Mouse (Mus musculus) neural tube, embryonic 13.5 days (tissue): ENCODE measurements around the gene Lactb. TPM values are rescaled to one million over a fixed set of nuclear protein-coding genes. Genes with fewer than 3 reads are reported as not detected.

ENCODE experiments used
- ATAC-seq: fragments of 200-750 bp; cut with Nextera tagmentation; 2 replicates; pipeline ENCODE4 v1.8.0; 2017; ENCODE audit warnings: low read depth, mild to moderate bottlenecking, moderate TSS enrichment, moderate library complexity
- H3K27ac ChIP-seq: fragments of 300-500 bp; sonication (generic); replicated peaks from 2 replicates; pipeline ENCODE4 v1.5.1; 2015; ENCODE audit warnings: moderate library complexity, mild to moderate bottlenecking, inconsistent platforms
- H3K27me3 ChIP-seq: fragments of 300-500 bp; sonication (generic); 2 replicates; pipeline ENCODE4 v1.6.1; 2015; ENCODE audit warnings: mild to moderate bottlenecking, inconsistent platforms
- H3K36me3 ChIP-seq: fragments of 300-500 bp; sonication (generic); 2 replicates; pipeline ENCODE4 v1.6.1; 2015; ENCODE audit warnings: mild to moderate bottlenecking, inconsistent platforms
- H3K4me1 ChIP-seq: fragments of 300-500 bp; sonication (generic); replicated peaks from 2 replicates; pipeline ENCODE4 v1.6.1; 2015; ENCODE audit warnings: inconsistent platforms
- H3K4me2 ChIP-seq: fragments of 300-500 bp; sonication (generic); 2 replicates; pipeline ENCODE4 v1.6.1; 2015; ENCODE audit warnings: inconsistent platforms, mild to moderate bottlenecking, moderate library complexity
- H3K4me3 ChIP-seq: fragments of 300-500 bp; sonication (generic); 2 replicates; pipeline ENCODE4 v1.5.1; 2015; ENCODE audit warnings: mild to moderate bottlenecking, inconsistent platforms
- H3K9ac ChIP-seq: fragments of 300-500 bp; sonication (generic); 2 replicates; pipeline ENCODE4 v1.6.1; 2015; ENCODE audit warnings: moderate library complexity, mild to moderate bottlenecking, inconsistent platforms
- H3K9me3 ChIP-seq: fragments of 300-500 bp; sonication (generic); 2 replicates; pipeline ENCODE4 v1.6.1; 2016; ENCODE audit warnings: inconsistent platforms
- WGBS: fragments of 180-500 bp; shearing (Covaris S2); methylation state at CpG from one replicate; pipeline ENCODE4 v1.1.7; 2015; 5-methylcytosine and 5-hydroxymethylcytosine counted together
- polyA plus RNA-seq: library from polyadenylated mRNA; unstranded; fragments of >200 nt; fragmentation: Nextera tagmentation; extraction: Ambion mirVana; gene quantifications from 2 replicates; pipeline ENCODE4 v1.2.1, GENCODE M21; 2015

Gene Lactb
- 11.4 and 13.3 TPM in 2 replicates for polyA plus RNA-seq

DNA sequence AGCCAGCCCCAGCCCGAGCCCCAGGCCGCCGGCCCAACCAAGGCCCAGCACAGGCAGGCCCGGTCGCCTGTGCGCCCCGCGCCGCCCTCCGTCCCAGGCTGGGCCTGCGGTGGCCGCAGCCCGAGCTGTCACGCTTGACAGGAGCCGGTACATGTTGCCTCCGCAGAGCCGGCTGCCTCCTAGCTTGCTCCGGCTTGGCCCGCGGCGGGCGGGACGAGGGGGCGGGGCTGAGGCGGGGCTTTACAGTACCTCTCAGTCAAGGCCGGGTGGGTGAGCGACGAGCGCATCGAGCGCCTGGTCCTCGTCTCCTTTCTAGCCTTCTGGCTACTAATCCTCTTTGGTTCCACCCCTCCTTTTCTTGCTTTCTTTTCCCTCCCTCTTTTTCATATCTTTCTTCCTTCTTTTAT, at the start of gene Lactb:
Lactb (minus strand) TSS at position 246 of the 407 bp plus-strand sequence.
- peak; percentile 99 for ATAC-seq
- Histone ChIP-seq H3K36me3 (peaks cover 13% of the 10 kb centered on the region), H3K4me3 (peak within 1 kb of the TSS; percentile 93)

DNA sequence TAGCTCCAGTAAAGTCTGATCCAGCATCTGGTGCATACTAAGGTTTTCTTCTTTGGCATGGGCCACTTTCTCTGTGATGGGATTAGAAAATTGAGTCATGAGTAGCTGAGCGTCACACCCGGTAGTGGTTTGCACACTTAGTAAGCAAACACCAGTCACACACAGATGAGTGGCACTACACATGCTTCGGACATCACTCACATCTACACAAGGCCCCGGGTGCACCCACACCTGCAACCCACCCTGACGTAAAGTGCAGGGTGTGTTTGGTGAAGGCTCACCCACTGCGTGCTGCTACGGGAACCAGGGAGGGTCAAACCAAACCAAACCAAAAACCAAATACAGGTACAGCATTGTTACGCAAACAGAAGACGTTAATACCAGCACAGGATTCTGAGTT, 48.1 kb upstream of the Lactb start:
- WGBS, result 95% methylated on average over 9 of the region's 9 CpGs
- H3K4me2 ChIP-seq, result no peak overlapping the region
- no peaks in the 10 kb centered on the region for H3K27me3 ChIP-seq
- H3K4me1 ChIP-seq, result 0 out of 2 replicates have a peak, but pooled peaks cover 4% of the 10 kb centered on the region
- no peak overlapping the region for H3K4me3 ChIP-seq
- peaks cover 64% of the 10 kb centered on the region for H3K36me3 ChIP-seq
- H3K9me3 ChIP-seq, result no peaks in the 10 kb centered on the region
- H3K9ac ChIP-seq, result no peak overlapping the region
- H3K27ac ChIP-seq, result no peak overlapping the region
- no peak for ATAC-seq

More for the DNA sequence above, at the start of gene Lactb:
- Histone ChIP-seq H3K4me2 (peak within 1 kb of the TSS; percentile 64), H3K27me3 (no peaks in the 10 kb centered on the region), H3K9ac (peak within 1 kb of the TSS; percentile 90), H3K4me1 (peaks cover 11% of the 10 kb centered on the region), H3K9me3 (no peaks in the 10 kb centered on the region), H3K27ac (peak within 1 kb of the TSS; percentile 91)
- 2% methylated on average over 32 of the region's 32 CpGs for WGBS

- Histone ChIP-seq H3K36me3 (peaks cover 34% of the 10 kb centered on the region), H3K4me3 (no peak overlapping the region), H3K27ac (no peak overlapping the region), H3K9ac (no peak overlapping the region), H3K4me2 (no peak overlapping the region), H3K27me3 (no peaks in the 10 kb centered on the region), H3K9me3 (no peaks in the 10 kb centered on the region), H3K4me1 (no peaks in the 10 kb centered on the region)
- WGBS, result 80% methylated on average over 2 of the region's 2 CpGs
- ATAC-seq, result no peak
These were observed 44.8 kb upstream of the Lactb start for GRCm38 (mm10) chr9:67020063-67020462.

- no peak overlapping the region for H3K27ac ChIP-seq
- H3K4me1 ChIP-seq, result peaks cover 3% of the 10 kb centered on the region; the same call in 1 of the 2 replicates
- WGBS, result 76% methylated on average over 2 of the region's 2 CpGs
- no peak overlapping the region for H3K4me2 ChIP-seq
- ATAC-seq, result no peak
- no peaks in the 10 kb centered on the region for H3K36me3 ChIP-seq
- H3K9me3 ChIP-seq, result no peaks in the 10 kb centered on the region
- no peak overlapping the region for H3K4me3 ChIP-seq
- no peaks in the 10 kb centered on the region for H3K27me3 ChIP-seq
- H3K9ac ChIP-seq, result no peak overlapping the region
These were observed 38.2 kb upstream of the Lactb start for GRCm38 (mm10) chr9:67013501-67013900.

DNA sequence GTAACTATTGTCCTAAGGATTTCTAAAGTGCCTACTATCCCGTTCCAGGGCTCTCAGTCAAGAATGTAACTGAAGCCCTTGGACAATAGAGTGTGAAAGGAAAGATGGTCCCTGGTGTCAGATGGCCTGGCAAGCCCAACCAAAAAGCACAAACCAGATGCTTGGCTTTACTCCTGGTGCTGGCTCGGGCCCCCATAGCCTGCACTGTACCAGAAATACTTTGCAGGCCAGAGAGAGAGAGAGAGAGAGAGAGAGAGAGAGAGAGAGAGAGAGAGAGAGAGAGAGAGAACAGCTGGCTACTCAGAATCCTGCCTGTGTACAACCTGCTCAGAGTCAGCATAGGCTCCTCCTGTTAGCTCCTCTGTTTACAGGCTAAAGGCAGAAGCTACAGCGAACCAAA, 37.2 kb upstream of the Lactb start:
- Histone ChIP-seq H3K9me3 (no peaks in the 10 kb centered on the region), H3K27me3 (no peaks in the 10 kb centered on the region), H3K4me2 (no peak overlapping the region), H3K36me3 (no peaks in the 10 kb centered on the region), H3K4me3 (no peak overlapping the region), H3K9ac (0 out of 2 replicates have a peak overlapping the region, but pooled peaks have one; percentile 2), H3K27ac (no peak overlapping the region), H3K4me1 (peaks cover 6% of the 10 kb centered on the region; the same call in 1 of the 2 replicates)
- no peak for ATAC-seq
- 42% methylated on average over 3 of the region's 3 CpGs for WGBS

GRCm38 (mm10) chr9:67011483-67011882, 36.2 kb upstream of the Lactb start:
- Histone ChIP-seq H3K36me3 (no peaks in the 10 kb centered on the region), H3K4me3 (no peak overlapping the region), H3K4me1 (peaks cover 6% of the 10 kb centered on the region; the same call in 1 of the 2 replicates), H3K27me3 (no peaks in the 10 kb centered on the region), H3K9ac (no peak overlapping the region), H3K4me2 (no peak overlapping the region), H3K27ac (no peak overlapping the region), H3K9me3 (no peaks in the 10 kb centered on the region)
- no peak for ATAC-seq
- 77% methylated on average over 9 of the region's 9 CpGs for WGBS

GRCm38 (mm10) chr9:67008781-67009180, 33.5 kb upstream of the Lactb start:
- 23% methylated on average over 11 of the region's 11 CpGs for WGBS
- Histone ChIP-seq H3K36me3 (no peaks in the 10 kb centered on the region), H3K27me3 (no peaks in the 10 kb centered on the region), H3K9me3 (no peaks in the 10 kb centered on the region), H3K27ac (peak overlapping the region; percentile 25; the same call in 1 of the 2 replicates), H3K4me1 (peaks cover 16% of the 10 kb centered on the region; the same call in 1 of the 2 replicates), H3K9ac (no peak overlapping the region), H3K4me2 (no peak overlapping the region), H3K4me3 (no peak overlapping the region)
- no peak; the same call in 1 of the 2 replicates for ATAC-seq

- Histone ChIP-seq H3K27me3 (no peaks in the 10 kb centered on the region), H3K4me2 (no peak overlapping the region), H3K36me3 (no peaks in the 10 kb centered on the region), H3K9me3 (no peaks in the 10 kb centered on the region), H3K27ac (no peak overlapping the region), H3K4me3 (no peak overlapping the region), H3K4me1 (peaks cover 16% of the 10 kb centered on the region; the same call in 1 of the 2 replicates), H3K9ac (no peak overlapping the region)
- ATAC-seq, result no peak
- 83% methylated on average over 4 of the region's 4 CpGs for WGBS
These were observed 31.1 kb upstream of the Lactb start for GRCm38 (mm10) chr9:67006376-67006775.

GRCm38 (mm10) chr9:67005161-67005742, 30.0 kb upstream of the Lactb start:
- Histone ChIP-seq H3K4me2 (no peak overlapping the region), H3K36me3 (no peaks in the 10 kb centered on the region), H3K27me3 (no peaks in the 10 kb centered on the region), H3K27ac (no peak overlapping the region), H3K4me1 (peaks cover 16% of the 10 kb centered on the region; the same call in 1 of the 2 replicates), H3K9me3 (no peaks in the 10 kb centered on the region), H3K9ac (no peak overlapping the region), H3K4me3 (no peak overlapping the region)
- no peak for ATAC-seq
- WGBS, result 75% methylated on average over 11 of the region's 11 CpGs

DNA sequence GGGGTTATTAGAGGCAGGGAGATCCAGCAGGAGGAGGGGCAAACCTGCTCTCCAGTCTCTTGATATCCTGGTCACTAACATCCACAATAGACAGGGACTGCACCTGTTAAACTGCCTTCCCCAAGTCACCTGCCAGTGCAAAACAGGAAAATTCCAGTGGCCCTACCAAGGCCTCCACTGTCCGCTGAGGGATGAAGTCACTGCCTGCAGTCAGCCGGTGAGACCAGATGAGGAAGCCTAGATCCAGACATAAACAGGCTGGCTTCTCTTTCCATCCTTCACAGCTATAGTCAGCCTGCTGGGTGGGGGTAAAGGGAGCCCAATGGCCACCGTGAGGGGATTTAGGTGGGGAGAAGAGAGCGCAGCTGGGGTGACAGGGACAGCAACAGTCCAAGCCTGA, 28.4 kb upstream of the Lactb start:
- no peak overlapping the region for H3K27ac ChIP-seq
- no peak overlapping the region for H3K4me2 ChIP-seq
- no peak for ATAC-seq
- H3K9ac ChIP-seq, result no peak overlapping the region
- H3K4me3 ChIP-seq, result no peak overlapping the region
- H3K4me1 ChIP-seq, result peaks cover 14% of the 10 kb centered on the region; the same call in 1 of the 2 replicates
- no peaks in the 10 kb centered on the region for H3K27me3 ChIP-seq
- H3K36me3 ChIP-seq, result no peaks in the 10 kb centered on the region
- H3K9me3 ChIP-seq, result no peaks in the 10 kb centered on the region
- WGBS, result 59% methylated on average over 4 of the region's 4 CpGs

DNA sequence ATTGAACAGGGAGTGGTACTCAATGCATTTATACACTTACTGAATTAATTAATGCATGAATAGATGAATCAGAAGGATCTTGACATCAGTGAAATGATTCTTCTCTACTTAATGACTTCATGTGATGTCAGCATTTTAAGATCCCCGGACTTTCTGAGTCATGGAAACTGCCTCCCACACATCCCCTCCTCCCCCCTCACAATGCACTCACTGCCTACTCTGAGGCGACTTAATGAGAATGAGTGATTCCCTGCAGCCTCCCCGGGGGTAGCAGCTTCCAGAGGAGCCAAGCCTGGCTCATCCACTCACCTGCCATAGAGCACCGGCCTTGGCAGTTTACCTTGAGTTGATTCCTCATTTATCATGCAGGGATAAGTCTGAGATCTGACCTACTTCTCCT, 27.9 kb upstream of the Lactb start:
- WGBS, result 33% methylated on average over 4 of the region's 4 CpGs
- Histone ChIP-seq H3K4me2 (no peak overlapping the region), H3K27me3 (no peaks in the 10 kb centered on the region), H3K4me1 (peaks cover 10% of the 10 kb centered on the region; the same call in 1 of the 2 replicates), H3K27ac (no peak overlapping the region), H3K9ac (no peak overlapping the region), H3K4me3 (no peak overlapping the region), H3K9me3 (no peaks in the 10 kb centered on the region), H3K36me3 (no peaks in the 10 kb centered on the region)
- no peak for ATAC-seq

DNA sequence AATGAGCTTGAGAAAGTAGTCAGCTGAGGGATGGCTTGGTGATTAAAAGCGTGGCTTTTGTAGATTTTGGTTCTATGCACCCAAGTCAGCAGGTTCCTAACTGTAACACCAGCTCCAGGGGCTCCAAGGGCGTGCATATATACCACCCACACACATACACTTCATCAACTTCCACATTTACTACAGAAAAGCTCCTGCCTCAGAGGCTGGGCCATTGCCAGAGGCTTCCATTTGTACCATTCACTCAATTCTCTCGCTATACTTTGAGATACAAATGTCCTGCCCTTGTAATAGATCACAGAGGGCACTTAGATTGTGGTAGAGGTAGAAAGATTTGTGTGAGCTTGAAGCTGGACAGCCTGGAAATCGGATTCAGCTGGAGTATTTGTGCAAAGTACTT, 26.2 kb upstream of the Lactb start:
- Histone ChIP-seq H3K36me3 (no peaks in the 10 kb centered on the region), H3K9ac (no peak overlapping the region), H3K4me3 (no peak overlapping the region), H3K27ac (no peak overlapping the region), H3K4me1 (peaks cover 10% of the 10 kb centered on the region; the same call in 1 of the 2 replicates), H3K4me2 (no peak overlapping the region), H3K9me3 (no peaks in the 10 kb centered on the region), H3K27me3 (no peaks in the 10 kb centered on the region)
- ATAC-seq, result no peak
- WGBS, result 77% methylated on average over 4 of the region's 4 CpGs

GRCm38 (mm10) chr9:67001050-67001449, 25.8 kb upstream of the Lactb start:
- Histone ChIP-seq H3K4me1 (peaks cover 10% of the 10 kb centered on the region; the same call in 1 of the 2 replicates), H3K9me3 (no peaks in the 10 kb centered on the region), H3K27ac (no peak overlapping the region), H3K36me3 (no peaks in the 10 kb centered on the region), H3K4me3 (no peak overlapping the region), H3K9ac (no peak overlapping the region), H3K27me3 (no peaks in the 10 kb centered on the region), H3K4me2 (no peak overlapping the region)
- 6% methylated on average over 6 of the region's 6 CpGs for WGBS
- ATAC-seq, result peak; percentile 53; the same call in 1 of the 2 replicates
